Mouse (Mus musculus) retina, postnatal 7 days (tissue): Measurements from ENCODE around the gene Uhmk1.
"Not testable (repeated sequence)": the region's sequence is repeated elsewhere in the genome, so short reads cannot be mapped to it uniquely, and the experiment has no call there.

ENCODE experiments used
- DNase-seq: peaks from one replicate; pipeline ENCODE4 v3.0.0-alpha.2; 2012; ENCODE audit warnings: low read depth, low spot score

Gene Uhmk1

GRCm38 (mm10) chr1:170214757-170215522 lies at the start of gene Uhmk1:
Uhmk1 (minus strand) TSS chr1:170215397.
- DNase-seq: peak; percentile 80

DNA sequence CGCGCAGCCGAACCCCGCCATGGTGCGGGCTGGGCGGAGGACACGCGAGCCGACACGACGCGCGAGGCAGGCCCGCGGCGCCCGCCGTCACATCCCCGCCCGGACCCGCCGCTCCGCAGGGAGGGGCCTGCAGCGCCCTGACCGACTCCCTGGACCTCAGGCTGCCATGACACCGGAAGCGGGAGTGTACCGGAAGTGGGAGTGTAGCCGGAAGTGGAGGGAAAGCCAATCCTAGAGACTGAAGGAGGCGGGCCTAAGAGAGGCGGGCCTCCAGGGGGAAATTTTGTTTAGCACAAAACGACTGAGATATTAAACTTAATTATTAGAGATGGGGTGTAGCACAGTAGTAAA lies 40.3 kb upstream of the Uhmk1 start:
- DNase-seq: peak; percentile 84

GRCm38 (mm10) chr1:170254893-170255559 lies 39.8 kb upstream of the Uhmk1 start:
- no peak for DNase-seq

DNA sequence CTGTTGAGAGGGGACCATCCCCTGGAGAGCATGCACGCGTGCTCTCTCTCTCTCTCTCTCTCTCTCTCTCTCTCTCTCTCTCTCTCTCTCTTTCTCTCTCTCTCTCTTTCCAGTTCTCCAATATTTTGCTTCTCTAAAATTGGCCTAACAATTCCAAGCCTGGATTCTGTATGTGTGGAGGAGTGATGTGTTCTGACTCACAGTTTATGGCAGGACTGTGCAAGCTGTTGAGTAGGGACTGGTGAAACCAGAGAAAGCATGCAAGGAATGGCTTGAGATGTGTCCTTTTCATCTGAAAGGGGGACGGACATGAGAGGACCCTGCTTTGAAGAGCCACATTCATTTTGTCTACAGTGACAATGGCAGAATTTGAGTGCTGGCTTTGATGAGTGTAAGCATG lies 29.8 kb upstream of the Uhmk1 start:
- DNase-seq: no peak

DNA sequence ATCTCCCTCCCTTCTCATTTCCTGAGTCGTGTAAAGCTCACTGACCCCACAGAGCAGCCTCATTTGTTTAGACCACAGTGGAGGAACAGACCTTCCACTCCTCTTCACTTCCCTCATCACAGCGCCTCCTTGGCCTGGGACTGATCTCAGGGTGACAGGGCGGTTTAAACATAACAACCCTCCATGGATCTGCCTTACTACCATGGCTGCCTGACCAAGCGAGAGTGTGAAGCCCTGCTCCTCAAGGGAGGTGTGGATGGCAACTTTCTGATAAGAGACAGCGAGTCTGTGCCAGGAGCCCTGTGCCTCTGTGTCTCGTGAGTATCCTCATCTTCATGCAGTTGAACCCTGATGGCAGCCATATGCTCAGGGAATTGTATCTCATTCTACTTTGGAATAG lies 17.5 kb upstream of the Uhmk1 start, which contains the start of gene Sh2d1b2:
Gene Sh2d1b2, plus strand, starts transcription at position 62 of the 400 bp plus-strand sequence.
- DNase-seq: not testable (repeated sequence)

- DNase-seq: no peak
Measured at GRCm38 (mm10) chr1:170223276-170223675, 8.1 kb upstream of the Uhmk1 start.

DNA sequence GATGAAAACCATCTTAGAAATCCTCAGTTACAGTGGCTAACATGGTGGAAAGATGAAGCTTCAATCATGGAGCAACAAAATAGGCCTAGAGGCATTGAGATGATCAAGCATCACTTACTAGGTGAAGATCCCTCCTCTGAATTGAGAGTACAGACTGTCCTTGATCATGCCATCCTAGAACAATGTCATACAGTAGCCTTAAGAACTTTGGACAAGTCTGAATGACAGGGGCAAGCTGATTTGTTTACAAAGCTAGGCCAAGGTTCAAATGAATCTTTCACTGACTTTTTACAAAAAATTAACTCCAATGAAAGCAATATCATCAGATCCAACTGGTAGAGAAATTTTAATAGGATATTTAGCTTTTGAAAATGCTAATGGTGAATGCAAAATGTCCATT lies 5.2 kb upstream of the Uhmk1 start:
- DNase-seq: no peak

- DNase-seq: no peak
Measured at GRCm38 (mm10) chr1:170218091-170218884, 3.1 kb upstream of the Uhmk1 start.

- DNase-seq: no peak
Measured at GRCm38 (mm10) chr1:170215590-170215989, 393 bp upstream of the Uhmk1 start.

DNA sequence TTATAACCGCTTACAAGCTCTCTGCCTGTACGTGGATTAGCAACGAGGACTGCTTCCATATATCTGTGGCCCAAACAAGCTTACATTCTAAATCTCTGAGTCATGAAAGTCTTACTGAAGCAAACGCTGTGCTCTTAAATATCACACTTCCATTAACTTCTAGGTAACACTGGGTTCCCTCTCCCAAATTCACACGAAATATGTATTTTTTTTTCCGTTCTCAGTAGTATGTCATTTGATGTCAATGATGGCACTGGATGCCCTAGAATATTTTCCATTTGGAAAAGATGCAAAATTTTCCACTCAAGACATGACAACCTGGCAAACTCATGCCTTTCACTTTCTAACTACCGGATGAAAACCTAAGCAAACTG lies 827 bp downstream of the Uhmk1 start:
- no peak for DNase-seq

DNA sequence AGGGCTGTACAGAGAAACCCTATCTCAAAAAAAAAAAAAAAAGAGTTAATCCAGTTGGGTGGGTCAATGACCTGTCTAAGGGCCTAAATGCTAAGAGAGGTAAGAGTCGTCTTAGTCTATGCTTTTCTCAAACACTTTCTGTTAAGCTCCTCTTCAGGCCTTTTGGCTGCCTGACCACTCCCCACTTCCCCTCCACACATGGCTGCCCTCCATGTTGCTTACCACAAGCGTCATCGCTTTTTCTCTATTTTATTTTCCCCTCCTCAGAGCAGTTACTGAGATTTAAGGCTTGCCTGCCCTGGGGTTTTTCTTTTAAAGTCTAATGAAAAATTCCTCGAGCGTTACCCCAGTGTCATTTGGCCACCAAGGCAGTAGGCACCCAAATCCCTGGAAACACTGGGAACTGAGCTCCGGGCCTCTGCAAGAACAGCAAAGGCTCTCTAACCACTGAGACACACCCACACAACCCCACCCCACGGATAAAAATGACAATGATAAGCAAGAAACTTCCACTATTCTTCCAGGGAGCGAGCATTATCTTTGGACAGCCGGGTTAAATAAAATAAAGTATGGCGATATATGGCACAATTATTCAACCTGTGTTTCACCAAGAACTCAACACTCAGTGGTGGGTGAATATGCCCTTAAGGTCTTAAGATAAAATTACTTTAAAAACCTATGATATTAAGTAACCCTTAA lies 1.9 kb downstream of the Uhmk1 start:
- DNase-seq: no peak

GRCm38 (mm10) chr1:170206395-170206794 lies 8.8 kb downstream of the Uhmk1 start:
- DNase-seq: no peak

DNA sequence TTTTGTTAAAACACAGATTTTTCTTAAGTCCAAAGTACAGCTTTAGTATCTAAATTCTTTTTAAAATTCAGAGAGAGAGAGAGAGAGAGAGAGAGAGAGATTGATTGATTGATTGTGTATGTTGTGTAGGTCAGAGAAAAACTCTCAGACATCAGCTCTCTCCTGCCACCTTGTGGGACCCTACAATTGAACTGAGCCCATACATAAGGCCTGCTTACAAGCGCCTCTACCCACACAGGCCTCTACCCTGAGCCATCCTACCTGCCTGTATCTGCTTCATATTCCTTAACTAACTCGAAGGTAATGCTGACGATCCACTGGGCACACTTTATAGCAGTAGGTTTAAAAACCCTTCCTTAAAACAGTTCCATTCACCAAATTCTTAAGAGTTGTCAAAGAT lies 14.8 kb downstream of the Uhmk1 start:
- no peak for DNase-seq

- no peak for DNase-seq
Measured at GRCm38 (mm10) chr1:170196211-170196610, 19.0 kb downstream of the Uhmk1 start.

- DNase-seq: no peak
Measured at GRCm38 (mm10) chr1:170191925-170192324, 23.3 kb downstream of the Uhmk1 start.

GRCm38 (mm10) chr1:170190225-170190624 lies 25.0 kb downstream of the Uhmk1 start:
- DNase-seq: no peak

DNA sequence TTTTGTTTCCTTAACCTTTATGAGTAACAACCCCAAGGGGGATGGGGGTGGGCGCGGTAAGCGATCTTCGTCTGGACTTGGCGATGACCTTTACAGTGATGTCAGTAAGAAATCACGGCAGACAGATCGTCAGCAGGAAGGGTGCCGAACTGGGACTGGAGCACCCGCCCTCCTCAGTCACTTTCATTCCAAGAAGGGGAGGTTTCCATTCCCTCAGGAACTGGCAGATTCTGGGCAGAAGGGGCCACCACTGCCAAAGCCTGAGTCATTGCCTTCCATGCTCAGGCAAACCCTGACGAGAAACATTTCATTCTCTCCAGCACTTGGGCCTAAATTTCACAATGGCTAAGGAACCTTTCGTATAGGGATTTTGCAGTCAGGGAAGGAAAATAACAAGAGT lies 26.6 kb downstream of the Uhmk1 start:
- no peak for DNase-seq

GRCm38 (mm10) chr1:170186531-170186930 lies 28.7 kb downstream of the Uhmk1 start:
- no peak for DNase-seq

GRCm38 (mm10) chr1:170185137-170185536 lies 30.1 kb downstream of the Uhmk1 start:
- no peak for DNase-seq

- DNase-seq: no peak
Measured at GRCm38 (mm10) chr1:170182706-170183105, 32.5 kb downstream of the Uhmk1 start.

DNA sequence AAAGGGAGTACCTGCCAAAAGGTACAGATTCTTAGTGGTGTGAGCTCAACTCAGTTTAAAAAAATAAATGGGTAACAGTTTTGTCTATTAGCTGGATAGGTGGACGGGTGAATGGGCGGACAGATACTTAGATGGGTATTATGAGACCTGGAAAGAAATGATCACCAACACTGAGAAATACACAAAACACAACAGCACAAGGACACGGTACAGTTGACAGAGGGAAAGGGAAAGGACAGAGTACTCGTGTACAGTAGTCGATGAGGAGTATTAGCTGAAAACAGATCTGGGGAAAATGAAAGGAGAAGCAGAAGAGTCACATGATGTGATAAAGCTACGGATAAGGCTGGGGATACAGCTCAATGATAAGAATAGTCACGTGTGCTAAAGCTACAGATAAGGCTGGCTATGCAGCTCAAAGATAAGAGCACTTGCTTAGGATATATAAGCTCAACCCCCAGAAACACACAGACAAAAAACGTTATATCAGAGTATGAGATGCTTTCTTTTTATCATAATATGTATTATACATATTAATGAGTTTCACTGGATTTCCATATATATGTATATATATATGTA lies 38.4 kb downstream of the Uhmk1 start:
- no peak for DNase-seq
